Mouse (Mus musculus): ENCODE results near the gene Ppp2ca. TPM values are rescaled to one million over a fixed set of nuclear protein-coding genes. Genes with fewer than 3 reads are reported as not detected.
"Not testable (repeated sequence)": the region's sequence is repeated elsewhere in the genome, so short reads cannot be mapped to it uniquely, and the experiment has no call there.

Ppp2ca gene
- polyA plus RNA-seq, 1 experiment from 2014 or later, result 128 TPM

- H3K27me3 ChIP-seq (ENCODE audit: control insufficient read depth, insufficient read depth, low read length), result no peaks in the 10 kb centered on the region
- peaks cover 4% of the 10 kb centered on the region for H3K4me1 ChIP-seq (replicated peaks; ENCODE audit: control insufficient read depth, insufficient read depth, low read length)
- H3K4me3 ChIP-seq (ENCODE audit: low read depth, low read length), result no peak overlapping the region
- 95% methylated on average over 4 of the region's 4 CpGs for WGBS
- no peak overlapping the region for H3K9ac ChIP-seq (ENCODE audit: low read depth, low read length)
- ATAC-seq (ENCODE audit: low FRiP score) (no peak), DNase-seq (ENCODE audit: low spot score) (no peak)
- no peak overlapping the region for H3K4me2 ChIP-seq (replicated peaks; ENCODE audit: low read depth, low read length)
- no peaks in the 10 kb centered on the region for H3K9me3 ChIP-seq (ENCODE audit: control insufficient read depth, low read length)
- H3K27ac ChIP-seq (ENCODE audit: low read depth, low read length), result no peak overlapping the region
- H3K36me3 ChIP-seq (ENCODE audit: control insufficient read depth, insufficient read depth, low read length), result no peaks in the 10 kb centered on the region
Observed at GRCm38 (mm10) chr11:52102977-52103376, 4.5 kb downstream of the Ppp2ca start.

- Histone ChIP-seq H3K27me3 (ENCODE audit: control insufficient read depth, insufficient read depth, low read length) (no peaks in the 10 kb centered on the region), H3K4me1 (replicated peaks; ENCODE audit: control insufficient read depth, insufficient read depth, low read length) (peaks cover 4% of the 10 kb centered on the region), H3K9ac (ENCODE audit: low read depth, low read length) (no peak overlapping the region), H3K36me3 (ENCODE audit: control insufficient read depth, insufficient read depth, low read length) (no peaks in the 10 kb centered on the region), H3K27ac (ENCODE audit: low read depth, low read length) (no peak overlapping the region), H3K9me3 (ENCODE audit: control insufficient read depth, low read length) (no peaks in the 10 kb centered on the region), H3K4me3 (ENCODE audit: low read depth, low read length) (no peak overlapping the region), H3K4me2 (replicated peaks; ENCODE audit: low read depth, low read length) (no peak overlapping the region)
- DNase-seq (ENCODE audit: low spot score), result no peak
- ATAC-seq (ENCODE audit: low FRiP score), result no peak
Observed at GRCm38 (mm10) chr11:52105503-52105902, 7.0 kb downstream of the Ppp2ca start.

- ATAC-seq (ENCODE audit: low FRiP score), result no peak
- no peaks in the 10 kb centered on the region for H3K36me3 ChIP-seq (ENCODE audit: control insufficient read depth, insufficient read depth, low read length)
- no peak for DNase-seq (ENCODE audit: low spot score)
- H3K9ac ChIP-seq (ENCODE audit: low read depth, low read length), result no peak overlapping the region
- H3K4me2 ChIP-seq (replicated peaks; ENCODE audit: low read depth, low read length), result no peak overlapping the region
- 95% methylated on average over 2 of the region's 2 CpGs for WGBS
- H3K4me1 ChIP-seq (replicated peaks; ENCODE audit: control insufficient read depth, insufficient read depth, low read length), result peaks cover 4% of the 10 kb centered on the region
- no peaks in the 10 kb centered on the region for H3K27me3 ChIP-seq (ENCODE audit: control insufficient read depth, insufficient read depth, low read length)
- H3K9me3 ChIP-seq (ENCODE audit: control insufficient read depth, low read length), result no peaks in the 10 kb centered on the region
- no peak overlapping the region for H3K4me3 ChIP-seq (ENCODE audit: low read depth, low read length)
- H3K27ac ChIP-seq (ENCODE audit: low read depth, low read length), result no peak overlapping the region
Observed at GRCm38 (mm10) chr11:52106037-52106436, 7.6 kb downstream of the Ppp2ca start.

- DNase-seq (ENCODE audit: low spot score), result no peak
- 98% methylated on average over 1 of the region's 1 CpGs for WGBS
- no peaks in the 10 kb centered on the region for H3K27me3 ChIP-seq (ENCODE audit: control insufficient read depth, insufficient read depth, low read length)
Observed at GRCm38 (mm10) chr11:52106438-52106837, 8.0 kb downstream of the Ppp2ca start.

GRCm38 (mm10) chr11:52108796-52109195 lies 10.3 kb downstream of the Ppp2ca start:
- Histone ChIP-seq H3K4me2 (replicated peaks; ENCODE audit: low read depth, low read length) (no peak overlapping the region), H3K27ac (ENCODE audit: low read depth, low read length) (no peak overlapping the region), H3K9ac (ENCODE audit: low read depth, low read length) (no peak overlapping the region), H3K4me3 (ENCODE audit: low read depth, low read length) (no peak overlapping the region), H3K36me3 (ENCODE audit: control insufficient read depth, insufficient read depth, low read length) (no peaks in the 10 kb centered on the region), H3K27me3 (ENCODE audit: control insufficient read depth, insufficient read depth, low read length) (no peaks in the 10 kb centered on the region), H3K4me1 (replicated peaks; ENCODE audit: control insufficient read depth, insufficient read depth, low read length) (no peaks in the 10 kb centered on the region), H3K9me3 (ENCODE audit: control insufficient read depth, low read length) (no peaks in the 10 kb centered on the region)
- 93% methylated on average over 5 of the region's 5 CpGs for WGBS
- ATAC-seq (ENCODE audit: low FRiP score) (no peak), DNase-seq (ENCODE audit: low spot score) (no peak)

More at GRCm38 (mm10) chr11:52106438-52106837, 8.0 kb downstream of the Ppp2ca start:
- H3K36me3 ChIP-seq (ENCODE audit: control insufficient read depth, insufficient read depth, low read length), result no peaks in the 10 kb centered on the region
- H3K9me3 ChIP-seq (ENCODE audit: control insufficient read depth, low read length), result no peaks in the 10 kb centered on the region
- H3K27ac ChIP-seq (ENCODE audit: low read depth, low read length), result no peak overlapping the region
- H3K4me3 ChIP-seq (ENCODE audit: low read depth, low read length), result no peak overlapping the region
- H3K4me2 ChIP-seq (replicated peaks; ENCODE audit: low read depth, low read length), result no peak overlapping the region
- H3K4me1 ChIP-seq (replicated peaks; ENCODE audit: control insufficient read depth, insufficient read depth, low read length), result no peaks in the 10 kb centered on the region; the same call in 1 of the 2 replicates
- no peak overlapping the region for H3K9ac ChIP-seq (ENCODE audit: low read depth, low read length)
- ATAC-seq (ENCODE audit: low FRiP score), result no peak

- Histone ChIP-seq H3K27me3 (ENCODE audit: control insufficient read depth, insufficient read depth, low read length) (no peaks in the 10 kb centered on the region), H3K36me3 (ENCODE audit: control insufficient read depth, insufficient read depth, low read length) (no peaks in the 10 kb centered on the region), H3K9ac (ENCODE audit: low read depth, low read length) (no peak overlapping the region), H3K4me3 (ENCODE audit: low read depth, low read length) (no peak overlapping the region), H3K9me3 (ENCODE audit: control insufficient read depth, low read length) (no peaks in the 10 kb centered on the region), H3K27ac (ENCODE audit: low read depth, low read length) (no peak overlapping the region), H3K4me2 (replicated peaks; ENCODE audit: low read depth, low read length) (no peak overlapping the region), H3K4me1 (replicated peaks; ENCODE audit: control insufficient read depth, insufficient read depth, low read length) (no peaks in the 10 kb centered on the region)
- WGBS, result 95% methylated on average over 1 of the region's 1 CpGs
- ATAC-seq (ENCODE audit: low FRiP score) (no peak), DNase-seq (ENCODE audit: low spot score) (no peak)
Observed at GRCm38 (mm10) chr11:52109421-52109820, 10.9 kb downstream of the Ppp2ca start.

- no peak overlapping the region for H3K4me3 ChIP-seq (ENCODE audit: low read depth, low read length)
- no peak overlapping the region for H3K27ac ChIP-seq (ENCODE audit: low read depth, low read length)
- DNase-seq (ENCODE audit: low spot score) (no peak), ATAC-seq (ENCODE audit: low FRiP score) (no peak)
- over 99% methylated on average over 3 of the region's 3 CpGs for WGBS
- no peaks in the 10 kb centered on the region for H3K4me1 ChIP-seq (replicated peaks; ENCODE audit: control insufficient read depth, insufficient read depth, low read length)
- no peaks in the 10 kb centered on the region for H3K9me3 ChIP-seq (ENCODE audit: control insufficient read depth, low read length)
- H3K27me3 ChIP-seq (ENCODE audit: control insufficient read depth, insufficient read depth, low read length), result no peaks in the 10 kb centered on the region
- no peak overlapping the region for H3K4me2 ChIP-seq (replicated peaks; ENCODE audit: low read depth, low read length)
- no peak overlapping the region for H3K9ac ChIP-seq (ENCODE audit: low read depth, low read length)
- H3K36me3 ChIP-seq (ENCODE audit: control insufficient read depth, insufficient read depth, low read length), result peaks cover 23% of the 10 kb centered on the region
Observed at GRCm38 (mm10) chr11:52115479-52115878, 17.0 kb downstream of the Ppp2ca start.

- 94% methylated on average over 6 of the region's 6 CpGs for WGBS
- H3K9ac ChIP-seq (ENCODE audit: low read depth, low read length); ATAC-seq (ENCODE audit: low FRiP score); DNase-seq (ENCODE audit: low spot score); H3K27me3 ChIP-seq (ENCODE audit: control insufficient read depth, insufficient read depth, low read length); H3K4me2 ChIP-seq (replicated peaks; ENCODE audit: low read depth, low read length); H3K4me1 ChIP-seq (replicated peaks; ENCODE audit: control insufficient read depth, insufficient read depth, low read length); H3K9me3 ChIP-seq (ENCODE audit: control insufficient read depth, low read length); H3K27ac ChIP-seq (ENCODE audit: low read depth, low read length); H3K4me3 ChIP-seq (ENCODE audit: low read depth, low read length): not testable (repeated sequence)
- peaks cover 26% of the 10 kb centered on the region for H3K36me3 ChIP-seq (ENCODE audit: control insufficient read depth, insufficient read depth, low read length)
Observed at GRCm38 (mm10) chr11:52116117-52116516, 17.6 kb downstream of the Ppp2ca start.

- DNase-seq (ENCODE audit: low spot score) (no peak), ATAC-seq (ENCODE audit: low FRiP score) (no peak)
- over 99% methylated on average over 7 of the region's 7 CpGs for WGBS
- Histone ChIP-seq H3K9me3 (ENCODE audit: control insufficient read depth, low read length) (no peaks in the 10 kb centered on the region), H3K27ac (ENCODE audit: low read depth, low read length) (no peak overlapping the region), H3K36me3 (ENCODE audit: control insufficient read depth, insufficient read depth, low read length) (peaks cover 31% of the 10 kb centered on the region), H3K27me3 (ENCODE audit: control insufficient read depth, insufficient read depth, low read length) (no peaks in the 10 kb centered on the region), H3K4me3 (ENCODE audit: low read depth, low read length) (no peak overlapping the region), H3K9ac (ENCODE audit: low read depth, low read length) (no peak overlapping the region), H3K4me2 (replicated peaks; ENCODE audit: low read depth, low read length) (no peak overlapping the region), H3K4me1 (replicated peaks; ENCODE audit: control insufficient read depth, insufficient read depth, low read length) (no peaks in the 10 kb centered on the region)
Observed at GRCm38 (mm10) chr11:52117156-52117555, 18.7 kb downstream of the Ppp2ca start.

Measured in hindbrain, embryonic 11.5 days (tissue).